Mouse (Mus musculus) stomach, postnatal 0 days (tissue): Measurements from ENCODE around the gene Ubl3.

Source experiments
- CTCF ChIP-seq: IDR thresholded peaks from 2 replicates; pipeline ENCODE4 v1.5.1; 2016; ENCODE audit warnings: antibody characterized with exemption, low read depth, mild to moderate bottlenecking, moderate library complexity
- EP300 ChIP-seq: optimal IDR thresholded peaks from 2 replicates; pipeline ENCODE3; 2016; ENCODE audit warnings: antibody characterized with exemption

DNA sequence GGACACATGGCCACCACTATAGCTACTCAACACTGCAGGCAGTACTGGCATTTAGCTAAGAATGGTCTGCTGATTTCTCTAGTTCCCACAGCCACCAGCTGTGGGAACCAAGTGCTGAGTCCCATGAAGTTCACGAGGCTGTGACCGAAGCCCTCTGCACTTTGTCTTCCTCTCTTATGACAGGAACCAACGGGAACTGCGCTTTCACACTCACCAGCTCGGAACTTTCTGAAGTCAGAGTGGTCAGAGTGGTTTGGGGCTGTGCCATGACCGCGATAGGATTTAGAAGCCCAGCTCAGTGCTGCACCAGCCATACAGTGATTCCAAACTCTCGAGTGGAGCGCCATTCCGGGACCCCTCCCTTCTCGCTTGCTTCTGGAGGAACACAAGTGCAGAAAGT lies 66.4 kb downstream of the Ubl3 start:
- TF ChIP-seq CTCF (no peak), EP300 (no peak)
